Mouse (Mus musculus) forebrain, embryonic 14.5 days (tissue): Measurements from ENCODE around the gene Gns. TPM values are rescaled to one million over a fixed set of nuclear protein-coding genes. Genes with fewer than 3 reads are reported as not detected.
"Not testable (repeated sequence)": the region's sequence is repeated elsewhere in the genome, so short reads cannot be mapped to it uniquely, and the experiment has no call there.

Experiments used
- ATAC-seq: fragments of 200-750 bp; cut with Nextera tagmentation; 2 replicates; pipeline ENCODE4 v1.8.0; 2017; ENCODE audit warnings: mild to moderate bottlenecking, moderate library complexity
- DNase-seq: peaks from one replicate; pipeline ENCODE4 v3.0.0-alpha.2; 2015; ENCODE audit warnings: low spot score
- H3K27ac ChIP-seq: fragments of 300-500 bp; sonication (generic); 2 replicates; pipeline ENCODE4 v1.5.1; 2014; ENCODE audit warnings: low read depth, mild to moderate bottlenecking, control low read depth, low read length, moderate library complexity
- H3K27me3 ChIP-seq: fragments of 300-500 bp; sonication (generic); replicated peaks from 2 replicates; pipeline ENCODE4 v1.6.1; 2014; ENCODE audit warnings: low read length, control low read depth, mixed read lengths; ENCODE audit not compliant: control insufficient read depth, insufficient read depth
- H3K36me3 ChIP-seq: fragments of 300-500 bp; sonication (generic); 2 replicates; pipeline ENCODE4 v1.6.1; 2014; ENCODE audit warnings: low read length, control low read depth; ENCODE audit not compliant: control insufficient read depth, insufficient read depth
- H3K4me1 ChIP-seq: fragments of 300-500 bp; sonication (generic); 2 replicates; pipeline ENCODE4 v1.6.1; 2014; ENCODE audit warnings: antibody characterized with exemption, low read length, control low read depth; ENCODE audit not compliant: control insufficient read depth, insufficient read depth
- H3K4me2 ChIP-seq: fragments of 300-500 bp; sonication (generic); 2 replicates; pipeline ENCODE4 v1.6.1; 2014; ENCODE audit warnings: mild to moderate bottlenecking, control low read depth, low read length
- H3K4me3 ChIP-seq: fragments of 300-500 bp; sonication (generic); 2 replicates; pipeline ENCODE4 v1.5.1; 2014; ENCODE audit warnings: low read depth, low read length, control low read depth
- H3K9ac ChIP-seq: fragments of 300-500 bp; sonication (generic); 2 replicates; pipeline ENCODE4 v1.6.1; 2014; ENCODE audit warnings: mild to moderate bottlenecking, low read length, control low read depth, moderate library complexity
- H3K9me3 ChIP-seq: fragments of 300-500 bp; sonication (generic); replicated peaks from 2 replicates; pipeline ENCODE4 v1.6.1; 2016; ENCODE audit warnings: low read length, control low read depth, mixed read lengths; ENCODE audit not compliant: control insufficient read depth
- WGBS: fragments of 180-500 bp; shearing (Covaris S2); extraction: QIAGEN DNeasy Blood & Tissue Kit; methylation state at CpG from one replicate; pipeline ENCODE4 v1.1.7; 2014; 5-methylcytosine and 5-hydroxymethylcytosine counted together
- polyA plus RNA-seq: library from polyadenylated mRNA; unstranded; fragments of >200 nt; fragmentation: Nextera tagmentation; extraction: Ambion mirVana; gene quantifications from 2 replicates; pipeline ENCODE4 v1.2.1, GENCODE M21; 2014

Gns gene
- polyA plus RNA-seq, 1 experiment from 2014 or later, result 27.3 TPM

DNA sequence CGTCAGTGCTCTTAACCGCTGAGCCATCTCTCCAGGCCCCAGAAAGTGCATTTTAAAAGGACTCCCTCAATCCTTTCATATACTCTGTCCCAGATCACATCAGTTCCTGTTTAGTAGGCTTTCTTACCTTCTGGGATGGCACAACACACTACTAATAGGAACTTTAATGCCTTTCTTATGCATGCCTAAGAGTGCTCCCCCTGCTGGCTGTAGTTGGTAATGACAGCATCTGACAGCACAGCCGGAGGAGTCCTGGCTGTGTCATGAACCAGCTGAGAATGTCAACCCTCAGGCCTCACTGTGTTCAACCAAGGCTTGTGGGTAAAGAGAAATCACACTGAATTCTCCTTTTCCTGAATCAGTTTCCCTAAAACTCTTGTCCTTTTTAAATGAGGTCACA, 30.3 kb upstream of the Gns start:
- Histone ChIP-seq H3K9me3 (no peaks in the 10 kb centered on the region), H3K4me1 (no peaks in the 10 kb centered on the region), H3K9ac (no peak overlapping the region), H3K4me2 (no peak overlapping the region), H3K27me3 (no peaks in the 10 kb centered on the region), H3K27ac (no peak overlapping the region), H3K36me3 (no peaks in the 10 kb centered on the region), H3K4me3 (no peak overlapping the region)
- 79% methylated on average over 3 of the region's 3 CpGs for WGBS
- peak; percentile 46 for DNase-seq
- ATAC-seq, result no peak

DNA sequence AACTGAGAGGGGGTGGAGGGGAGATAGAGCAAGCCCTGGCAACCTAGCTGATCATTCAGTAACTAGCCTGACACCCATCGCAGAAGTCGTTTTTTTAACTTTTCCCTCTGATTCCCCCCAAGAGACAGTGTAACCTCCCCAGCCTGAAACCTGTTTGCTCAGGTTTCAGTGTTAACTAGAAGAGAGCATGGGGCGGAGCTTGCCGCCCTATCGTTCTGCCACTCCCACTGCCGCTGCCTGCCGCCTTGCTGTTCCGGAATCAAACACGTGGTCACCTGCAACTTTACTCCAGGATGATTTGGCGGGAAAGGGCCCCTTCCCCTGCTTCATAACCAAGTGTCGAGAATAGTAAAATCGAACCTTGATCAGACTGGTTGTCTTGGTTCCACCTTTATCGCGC, 28.4 kb upstream of the Gns start:
- not testable (repeated sequence) for ATAC-seq
- 83% methylated on average over 14 of the region's 14 CpGs for WGBS

GRCm38 (mm10) chr10:121340754-121341593, 23.9 kb upstream of the Gns start:
- ATAC-seq (peak; percentile 89), DNase-seq (peak; percentile 72)
- Histone ChIP-seq H3K9me3 (no peaks in the 10 kb centered on the region), H3K4me1 (peaks cover 13% of the 10 kb centered on the region), H3K4me3 (no peak overlapping the region), H3K4me2 (no peak overlapping the region), H3K27ac (no peak overlapping the region), H3K27me3 (no peaks in the 10 kb centered on the region), H3K9ac (no peak overlapping the region), H3K36me3 (no peaks in the 10 kb centered on the region)
- WGBS, result 48% methylated on average over 11 of the region's 11 CpGs

More for the DNA sequence above, 28.4 kb upstream of the Gns start:
- H3K4me3 ChIP-seq, H3K9me3 ChIP-seq, H3K27me3 ChIP-seq, H3K9ac ChIP-seq, H3K27ac ChIP-seq, H3K36me3 ChIP-seq, H3K4me2 ChIP-seq, DNase-seq: not testable (repeated sequence)
- peaks cover 13% of the 10 kb centered on the region for H3K4me1 ChIP-seq

DNA sequence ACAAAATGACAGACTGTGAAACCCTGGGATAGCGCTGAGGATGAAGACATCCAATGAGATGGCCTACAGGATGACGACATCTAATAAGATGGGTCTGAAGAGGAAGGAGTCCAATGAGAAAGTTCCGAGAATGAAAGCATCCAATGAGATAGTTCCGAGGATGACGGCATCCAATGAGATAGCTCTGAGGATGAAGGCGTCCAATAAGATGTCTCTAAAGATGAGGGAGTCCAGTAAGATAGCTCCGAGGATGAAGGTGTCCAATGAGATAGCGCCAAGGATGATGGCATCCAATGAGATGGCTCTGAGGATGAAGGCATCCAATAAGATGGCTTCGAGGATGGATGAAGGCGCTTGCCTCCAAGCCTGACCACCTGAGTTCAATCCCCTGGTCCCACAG, 22.6 kb upstream of the Gns start:
- WGBS, result 98% methylated on average over 10 of the region's 10 CpGs
- ATAC-seq (no peak), DNase-seq (no peak)

DNA sequence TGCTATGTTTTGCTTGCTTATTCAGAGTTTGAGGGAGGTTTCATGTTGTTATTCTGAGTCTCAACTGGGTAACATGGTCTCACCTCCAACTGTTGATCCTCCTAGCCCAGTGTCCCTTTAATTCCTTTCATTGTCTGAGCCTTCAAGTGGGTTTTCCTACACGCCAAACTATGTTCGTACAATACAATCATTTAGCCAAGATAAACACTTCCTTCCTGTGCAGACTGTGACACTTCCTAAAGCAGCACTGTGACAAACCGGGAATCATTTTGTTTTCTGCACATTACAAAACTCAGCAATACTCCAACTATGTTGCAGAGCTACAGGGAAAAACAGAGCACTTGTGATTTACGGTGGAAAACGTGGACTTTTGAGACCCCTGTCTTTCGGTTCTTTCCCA, 21.0 kb upstream of the Gns start:
- ATAC-seq, result no peak

More for the DNA sequence above, 22.6 kb upstream of the Gns start:
- Histone ChIP-seq H3K4me1 (peaks cover 13% of the 10 kb centered on the region), H3K9me3 (no peaks in the 10 kb centered on the region), H3K4me2 (no peak overlapping the region), H3K27me3 (no peaks in the 10 kb centered on the region), H3K36me3 (no peaks in the 10 kb centered on the region), H3K27ac (no peak overlapping the region), H3K9ac (no peak overlapping the region), H3K4me3 (no peak overlapping the region)

GRCm38 (mm10) chr10:121349244-121349643, 15.6 kb upstream of the Gns start:
- H3K9me3 ChIP-seq, result no peaks in the 10 kb centered on the region
- no peak overlapping the region for H3K4me3 ChIP-seq
- peaks cover 9% of the 10 kb centered on the region for H3K4me1 ChIP-seq
- no peak overlapping the region for H3K9ac ChIP-seq
- 58% methylated on average over 5 of the region's 5 CpGs for WGBS
- no peaks in the 10 kb centered on the region for H3K36me3 ChIP-seq
- DNase-seq, result no peak
- ATAC-seq, result no peak
- no peak overlapping the region for H3K27ac ChIP-seq
- peaks cover 15% of the 10 kb centered on the region for H3K27me3 ChIP-seq
- no peak overlapping the region for H3K4me2 ChIP-seq

More for the DNA sequence above, 21.0 kb upstream of the Gns start:
- Histone ChIP-seq H3K36me3 (no peaks in the 10 kb centered on the region), H3K27ac (no peak overlapping the region), H3K9me3 (no peaks in the 10 kb centered on the region), H3K4me1 (peaks cover 13% of the 10 kb centered on the region), H3K9ac (no peak overlapping the region), H3K4me3 (no peak overlapping the region), H3K27me3 (no peaks in the 10 kb centered on the region), H3K4me2 (no peak overlapping the region)
- 79% methylated on average over 6 of the region's 6 CpGs for whole genome bisulfite sequencing
- DNase-seq, result no peak

DNA sequence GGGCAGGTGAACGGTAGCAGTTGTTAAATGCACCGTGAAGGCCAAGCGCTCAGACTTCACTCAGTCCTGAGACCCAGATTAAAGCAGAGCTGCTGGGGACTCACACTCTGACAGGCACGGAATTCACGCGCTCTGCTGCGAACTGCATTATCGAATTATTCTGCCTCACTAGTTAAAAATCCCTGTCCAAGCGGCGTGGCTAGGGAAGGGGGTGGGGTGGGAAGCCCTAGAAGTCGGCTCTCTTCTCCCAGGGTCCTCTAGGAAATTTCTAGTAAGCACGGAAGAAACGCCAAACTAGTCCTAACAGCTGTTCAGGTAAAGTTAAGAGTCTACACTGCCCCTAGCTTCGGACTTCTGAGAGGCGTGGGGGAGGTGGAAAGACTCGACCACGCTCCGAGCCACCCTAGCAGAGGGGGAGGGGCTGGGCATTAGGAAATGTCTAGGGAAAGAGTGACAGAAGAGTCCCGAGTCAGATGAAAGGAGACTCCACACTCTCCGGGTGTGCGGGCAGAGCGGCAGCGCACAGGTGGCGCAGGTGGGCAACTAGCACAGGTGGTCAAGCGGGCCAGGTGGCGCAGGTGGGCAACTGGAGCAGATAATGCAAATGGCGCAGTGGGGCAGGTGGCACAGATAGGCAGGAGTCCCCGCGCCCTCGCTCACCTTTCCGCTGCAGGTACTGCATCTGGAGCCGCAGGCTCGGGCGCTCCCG, 14.4 kb upstream of the Gns start:
- H3K9me3 ChIP-seq, result no peaks in the 10 kb centered on the region
- peaks cover 9% of the 10 kb centered on the region for H3K4me1 ChIP-seq
- peak; percentile 58 for DNase-seq
- H3K36me3 ChIP-seq, result no peaks in the 10 kb centered on the region
- H3K9ac ChIP-seq, result peak overlapping the region; percentile 52
- H3K27ac ChIP-seq, result no peak overlapping the region
- peak overlapping the region; percentile 78 for H3K4me2 ChIP-seq
- peak overlapping the region; percentile 43 for H3K4me3 ChIP-seq
- under 1% methylated on average over 34 of the region's 35 CpGs for WGBS
- peak; percentile 75 for ATAC-seq
- H3K27me3 ChIP-seq, result peaks cover 15% of the 10 kb centered on the region

DNA sequence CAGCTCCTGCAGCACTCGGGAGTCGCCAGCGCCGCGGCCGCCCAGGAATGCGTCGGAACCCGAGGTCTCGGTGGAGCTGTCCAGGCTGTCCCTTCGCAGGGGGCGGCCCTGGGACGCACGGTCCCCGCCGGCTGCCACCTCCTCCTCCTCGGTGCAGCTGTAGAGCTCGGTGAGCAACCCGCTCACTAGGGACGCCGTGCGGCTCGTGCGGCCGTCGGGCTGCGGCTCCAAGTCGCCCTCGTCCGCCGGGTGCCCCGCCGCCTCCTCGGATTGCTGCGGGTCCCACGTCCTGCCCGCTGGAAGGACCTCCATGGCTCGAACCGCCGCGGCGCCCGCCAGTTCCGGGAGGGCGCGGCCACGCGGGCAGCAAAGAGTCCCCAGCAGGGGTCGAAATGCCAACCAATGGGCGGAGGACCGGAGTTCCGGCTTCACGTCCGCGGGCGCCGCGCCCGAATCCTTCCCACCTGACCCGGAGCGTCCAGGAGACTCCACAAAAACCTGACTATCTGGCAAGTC, 13.8 kb upstream of the Gns start, which contains the start of gene Tbc1d30:
Gene Tbc1d30 (minus strand): TSS at position 213 of the 516 bp plus-strand sequence.
- ATAC-seq (peak; percentile 50), DNase-seq (peak; percentile 34)
- H3K4me3 ChIP-seq, result peak within 1 kb of the TSS; percentile 43
- WGBS, result under 1% methylated on average over 58 of the region's 61 CpGs
- peak within 1 kb of the TSS; percentile 78 for H3K4me2 ChIP-seq
- no peaks in the 10 kb centered on the region for H3K36me3 ChIP-seq
- H3K9me3 ChIP-seq, result no peaks in the 10 kb centered on the region
- H3K27ac ChIP-seq, result no peak within 1 kb of the TSS
- peaks cover 15% of the 10 kb centered on the region for H3K27me3 ChIP-seq
- peaks cover 9% of the 10 kb centered on the region for H3K4me1 ChIP-seq
- H3K9ac ChIP-seq, result peak within 1 kb of the TSS; percentile 52
